Mouse (Mus musculus): ENCODE results near the gene Jun. TPM values are rescaled to one million over a fixed set of nuclear protein-coding genes. Genes with fewer than 3 reads are reported as not detected.

Jun gene
- polyA plus RNA-seq (2015; fragmentation: Nextera tagmentation; extraction: Ambion mirVana): 75.5 and 97.0 TPM in 2 replicates

GRCm38 (mm10) chr4:95052025-95052899 is at the start of gene Jun:
Jun (minus strand) TSS chr4:95052222.

Other genes with a start within 250 kb of the Jun start
- gene Eqtn, start 123.4 kb downstream of the Jun start, polyA plus RNA-seq (2015; fragmentation: Nextera tagmentation; extraction: Ambion mirVana): 0.19 TPM in 1 of 2 replicates, not detected in the other
- gene Mysm1, start 73.1 kb downstream of the Jun start, polyA plus RNA-seq (2015; fragmentation: Nextera tagmentation; extraction: Ambion mirVana): 13.3 and 16.8 TPM in 2 replicates